Mouse (Mus musculus) spleen, adult 2 months (tissue): ENCODE data around the gene Olfr373.

Experiments
- CTCF ChIP-seq: fragments of 200-500 bp; IDR thresholded peaks from 2 replicates; pipeline ENCODE4 v1.5.1; 2011; ENCODE audit warnings: mild to moderate bottlenecking, inconsistent platforms; ENCODE audit not compliant: insufficient read depth, insufficient read length, insufficient replicate concordance; ENCODE audit errors: extremely low read depth
- POLR2A ChIP-seq: fragments of 200-500 bp; IDR thresholded peaks from 2 replicates; pipeline ENCODE4 v1.6.1; 2011; ENCODE audit warnings: low read depth, low read length, inconsistent platforms

DNA sequence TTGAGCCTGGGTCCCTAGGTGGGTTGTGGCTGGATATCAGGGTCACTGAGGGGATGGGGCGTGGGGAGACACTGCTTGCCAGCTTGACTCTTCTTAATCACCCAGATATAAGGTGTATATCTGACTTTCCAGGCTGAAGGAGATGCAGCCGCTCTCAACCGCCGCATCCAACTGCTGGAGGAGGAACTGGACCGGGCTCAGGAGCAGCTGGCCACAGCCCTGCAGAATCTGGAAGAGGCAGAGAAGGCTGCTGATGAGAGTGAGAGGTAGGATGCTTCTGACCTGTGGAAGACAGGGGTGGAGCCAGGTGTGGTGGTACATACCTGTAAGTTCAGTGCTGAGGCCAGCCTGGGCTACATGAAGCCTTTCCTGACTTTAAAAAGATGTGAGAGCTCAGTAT lies 55.5 kb downstream of the Olfr373 start:
- no peak for TF ChIP-seq CTCF
- no peak for TF ChIP-seq POLR2A
